In the genomic region with DNA sequence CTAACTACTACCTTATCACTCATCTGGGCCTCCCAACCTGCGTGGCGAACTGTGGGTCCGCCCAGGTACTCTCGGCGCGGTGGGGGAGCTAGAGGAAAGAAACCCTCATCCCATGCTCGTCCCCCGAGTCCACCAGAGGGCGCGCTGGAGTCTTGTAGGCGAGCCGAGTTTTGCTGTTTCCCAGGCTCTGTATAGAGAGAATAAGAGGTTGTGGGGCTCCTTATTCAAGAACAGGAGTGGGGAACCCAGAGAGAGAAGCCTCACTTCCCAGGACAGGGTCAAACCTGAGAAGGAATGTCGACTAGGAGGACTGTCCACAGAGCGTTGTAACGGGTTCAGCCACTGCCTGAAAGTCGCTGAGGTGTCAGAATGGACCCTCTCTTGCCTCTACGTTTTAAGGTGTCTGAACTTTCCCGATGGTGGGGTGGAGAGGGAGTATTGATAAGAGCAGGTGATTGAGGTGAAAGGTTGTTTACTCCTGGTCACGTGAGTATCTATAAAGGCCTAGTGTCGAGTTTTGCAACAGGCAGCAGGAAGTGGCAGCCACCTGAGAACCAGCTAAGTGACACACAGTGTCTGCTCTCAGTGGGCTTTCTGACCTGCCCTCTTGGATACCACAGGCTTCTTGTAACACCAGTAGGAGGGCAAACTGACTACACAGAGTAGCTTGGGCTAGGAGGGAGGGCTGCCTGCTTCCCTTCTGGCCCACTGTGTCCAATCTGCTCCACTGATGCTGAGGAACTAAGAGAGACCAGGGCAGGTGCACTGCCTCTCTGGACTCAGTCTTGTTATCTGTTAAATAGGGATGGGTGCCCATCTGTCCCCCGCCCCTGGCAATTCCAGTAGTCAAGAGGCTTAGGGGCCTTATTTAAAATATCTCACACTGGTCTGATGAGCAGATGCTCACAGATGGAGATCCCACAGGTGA, we compare ENCODE assay signal across 7 mouse cellular contexts. TPM values are rescaled to one million over a fixed set of nuclear protein-coding genes. Genes with fewer than 3 reads are reported as not detected.
DNase-seq lines count a peak whose midpoint lies in the region; ATAC-seq lines count a peak whose summit lies in the region.

A gene (minus strand): TSS at position 103 of the 928 bp plus-strand sequence.

- peaks cover 75% of the 10 kb centered on the region for H3K27me3 ChIP-seq in embryonic facial prominence, embryonic 10.5 days (replicated peaks; ENCODE audit: low read depth, poor library complexity, severe bottlenecking)
- peaks cover 10% of the 10 kb centered on the region for H3K27me3 ChIP-seq in limb, embryonic 11.5 days (ENCODE audit: control insufficient read depth, insufficient read depth, low read length)
- peaks cover 41% of the 10 kb centered on the region for H3K27me3 ChIP-seq in midbrain, embryonic 13.5 days

- peak within 1 kb of the TSS; percentile 97 for H3K27ac ChIP-seq in embryonic facial prominence, embryonic 10.5 days (replicated peaks)
- peak within 1 kb of the TSS; percentile 94 for H3K27ac ChIP-seq in limb, embryonic 11.5 days (replicated peaks; ENCODE audit: low read depth, low read length)
- H3K27ac ChIP-seq in midbrain, embryonic 13.5 days, result peak within 1 kb of the TSS; percentile 79

- peaks cover 18% of the 10 kb centered on the region for H3K36me3 ChIP-seq in embryonic facial prominence, embryonic 10.5 days (replicated peaks)
- H3K36me3 ChIP-seq in limb, embryonic 11.5 days (ENCODE audit: control insufficient read depth, insufficient read depth, low read length), result no peaks in the 10 kb centered on the region
- no peaks in the 10 kb centered on the region for H3K36me3 ChIP-seq in midbrain, embryonic 13.5 days

- H3K4me3 ChIP-seq in embryonic facial prominence, embryonic 10.5 days, result peak within 1 kb of the TSS; percentile 76
- H3K4me3 ChIP-seq in limb, embryonic 11.5 days (ENCODE audit: low read depth, low read length), result peak within 1 kb of the TSS; percentile 74
- H3K4me3 ChIP-seq in midbrain, embryonic 13.5 days (replicated peaks), result peak within 1 kb of the TSS; percentile 55

- peak within 1 kb of the TSS; percentile 87 for H3K9ac ChIP-seq in limb, embryonic 11.5 days (ENCODE audit: low read length)
- H3K9ac ChIP-seq in midbrain, embryonic 13.5 days (replicated peaks), result peak within 1 kb of the TSS; percentile 70

- 9% methylated on average over 21 of the region's 21 CpGs for WGBS in embryonic facial prominence, embryonic 10.5 days
- 9% methylated on average over 21 of the region's 21 CpGs for WGBS in limb, embryonic 11.5 days
- 11% methylated on average over 21 of the region's 21 CpGs for WGBS in midbrain, embryonic 13.5 days

- ATAC-seq in limb, embryonic 11.5 days (ENCODE audit: insufficient number of reproducible peaks, low FRiP score, low TSS enrichment, low read depth), result no peak
- peak; percentile 18 for ATAC-seq in midbrain, embryonic 13.5 days

- no peaks in the 10 kb centered on the region for H3K9me3 ChIP-seq in embryonic facial prominence, embryonic 10.5 days
- no peaks in the 10 kb centered on the region for H3K9me3 ChIP-seq in limb, embryonic 11.5 days (ENCODE audit: control insufficient read depth, low read length)
- H3K9me3 ChIP-seq in midbrain, embryonic 13.5 days, result no peaks in the 10 kb centered on the region

- H3K4me2 ChIP-seq in limb, embryonic 11.5 days (ENCODE audit: low read depth, severe bottlenecking), result peak within 1 kb of the TSS; percentile 100
- H3K4me2 ChIP-seq in midbrain, embryonic 13.5 days (replicated peaks), result peak within 1 kb of the TSS; percentile 87

- peak; percentile 83 for DNase-seq in adrenal gland, adult 8-10 months
- DNase-seq in embryonic facial prominence, embryonic 10.5 days (ENCODE audit: low spot score), result peak; percentile 93
- peak; percentile 99 for DNase-seq in heart, adult 11 months
- DNase-seq in kidney, adult 18-20 months, result peak; percentile 96
- DNase-seq in limb, embryonic 11.5 days (ENCODE audit: low spot score), result peak; percentile 99
- peak; percentile 85 for DNase-seq in spleen, adult 12 weeks (ENCODE audit: low spot score)

- H3K4me1 ChIP-seq in embryonic facial prominence, embryonic 10.5 days, result peaks cover 93% of the 10 kb centered on the region
- peaks cover 32% of the 10 kb centered on the region for H3K4me1 ChIP-seq in limb, embryonic 11.5 days (ENCODE audit: control insufficient read depth, insufficient read depth, low read length)
- H3K4me1 ChIP-seq in midbrain, embryonic 13.5 days (replicated peaks), result peaks cover 60% of the 10 kb centered on the region

RNA-seq across cellular contexts. Expression of the gene that starts here (rescaled TPM):
- 10 to 100 TPM in 1 of 4 experiments, 1 to 10 TPM in 3; 4.4 to 14.6 (median 5.4) TPM for total RNA-seq in adrenal gland, adult 8-10 months (2022)
- polyA plus RNA-seq in embryonic facial prominence, embryonic 10.5 days (2016; fragmentation: Nextera tagmentation; extraction: Ambion mirVana), result 13.6 and 16.7 TPM in 2 replicates
- polyA plus RNA-seq in limb, embryonic 11.5 days (2014; fragmentation: Nextera tagmentation; extraction: Ambion mirVana), result 5.4 and 6.7 TPM in 2 replicates
- 8.3 and 9.3 TPM in 2 replicates for polyA plus RNA-seq in midbrain, embryonic 13.5 days (2015; fragmentation: Nextera tagmentation; extraction: Ambion mirVana)
